Mouse (Mus musculus): ENCODE results near the gene Hs3st6. TPM values are rescaled to one million over a fixed set of nuclear protein-coding genes. Genes with fewer than 3 reads are reported as not detected.
A peak's percentile ranks its signal among the peaks of the same experiment; 100 is the strongest.

Gene Hs3st6
- polyA plus RNA-seq, 1 experiment from 2014 or later = 3.4 TPM

- H3K9ac ChIP-seq (ENCODE audit: low read length) = no peak overlapping the region
- H3K27ac ChIP-seq (replicated peaks; ENCODE audit: low read depth, low read length) = no peak overlapping the region
- WGBS = 88% methylated on average over 21 of the region's 21 CpGs
- no peaks in the 10 kb centered on the region for H3K36me3 ChIP-seq (ENCODE audit: control insufficient read depth, insufficient read depth, low read length)
- DNase-seq (ENCODE audit: low spot score) = no peak
- no peak for ATAC-seq (ENCODE audit: insufficient number of reproducible peaks, low FRiP score, low TSS enrichment, low read depth)
- H3K27me3 ChIP-seq (ENCODE audit: control insufficient read depth, insufficient read depth, low read length) = no peaks in the 10 kb centered on the region
- H3K4me1 ChIP-seq (ENCODE audit: control insufficient read depth, insufficient read depth, low read length) = peaks cover 9% of the 10 kb centered on the region; the same call in 1 of the 2 replicates
- no peak overlapping the region for H3K4me2 ChIP-seq (ENCODE audit: low read depth, severe bottlenecking)
- no peaks in the 10 kb centered on the region for H3K9me3 ChIP-seq (ENCODE audit: control insufficient read depth, low read length)
- H3K4me3 ChIP-seq (ENCODE audit: low read depth, low read length) = no peak overlapping the region
These were observed 19.2 kb upstream of the Hs3st6 start for GRCm38 (mm10) chr17:24733434-24734050.

- DNase-seq (ENCODE audit: low spot score) (no peak), ATAC-seq (ENCODE audit: insufficient number of reproducible peaks, low FRiP score, low TSS enrichment, low read depth) (no peak)
- H3K4me3 ChIP-seq (ENCODE audit: low read depth, low read length) = no peak overlapping the region
- H3K9ac ChIP-seq (ENCODE audit: low read length) = no peak overlapping the region
- H3K27ac ChIP-seq (replicated peaks; ENCODE audit: low read depth, low read length) = no peak overlapping the region
- H3K4me1 ChIP-seq (ENCODE audit: control insufficient read depth, insufficient read depth, low read length) = peaks cover 9% of the 10 kb centered on the region; the same call in 1 of the 2 replicates
- no peak overlapping the region for H3K4me2 ChIP-seq (ENCODE audit: low read depth, severe bottlenecking)
- 90% methylated on average over 1 of the region's 1 CpGs for WGBS
- H3K9me3 ChIP-seq (ENCODE audit: control insufficient read depth, low read length) = no peaks in the 10 kb centered on the region
- no peaks in the 10 kb centered on the region for H3K27me3 ChIP-seq (ENCODE audit: control insufficient read depth, insufficient read depth, low read length)
- H3K36me3 ChIP-seq (ENCODE audit: control insufficient read depth, insufficient read depth, low read length) = no peaks in the 10 kb centered on the region
These were observed 18.3 kb upstream of the Hs3st6 start for GRCm38 (mm10) chr17:24734513-24734912.

- 86% methylated on average over 7 of the region's 7 CpGs for WGBS
- DNase-seq (ENCODE audit: low spot score) (no peak), ATAC-seq (ENCODE audit: insufficient number of reproducible peaks, low FRiP score, low TSS enrichment, low read depth) (no peak)
- no peak overlapping the region for H3K27ac ChIP-seq (replicated peaks; ENCODE audit: low read depth, low read length)
- no peaks in the 10 kb centered on the region for H3K27me3 ChIP-seq (ENCODE audit: control insufficient read depth, insufficient read depth, low read length)
- H3K36me3 ChIP-seq (ENCODE audit: control insufficient read depth, insufficient read depth, low read length) = no peaks in the 10 kb centered on the region; the same call in 1 of the 2 replicates
- no peak overlapping the region; the same call in 1 of the 2 replicates for H3K4me3 ChIP-seq (ENCODE audit: low read depth, low read length)
- H3K4me2 ChIP-seq (ENCODE audit: low read depth, severe bottlenecking) = no peak overlapping the region; the same call in 1 of the 2 replicates
- H3K9ac ChIP-seq (ENCODE audit: low read length) = no peak overlapping the region
- peaks cover 9% of the 10 kb centered on the region; the same call in 1 of the 2 replicates for H3K4me1 ChIP-seq (ENCODE audit: control insufficient read depth, insufficient read depth, low read length)
- no peaks in the 10 kb centered on the region for H3K9me3 ChIP-seq (ENCODE audit: control insufficient read depth, low read length)
These were observed 17.3 kb upstream of the Hs3st6 start for GRCm38 (mm10) chr17:24735446-24735845.

- peak within 1 kb of the TSS; percentile 60 for H3K4me2 ChIP-seq (ENCODE audit: low read depth, severe bottlenecking)
- peak; percentile 94 for DNase-seq (ENCODE audit: low spot score)
- peak within 1 kb of the TSS; percentile 58 for H3K4me3 ChIP-seq (ENCODE audit: low read depth, low read length)
- H3K27me3 ChIP-seq (ENCODE audit: control insufficient read depth, insufficient read depth, low read length) = no peaks in the 10 kb centered on the region
- H3K9me3 ChIP-seq (ENCODE audit: control insufficient read depth, low read length) = no peaks in the 10 kb centered on the region
- WGBS = 2% methylated on average over 29 of the region's 29 CpGs
- H3K36me3 ChIP-seq (ENCODE audit: control insufficient read depth, insufficient read depth, low read length) = no peaks in the 10 kb centered on the region; the same call in 1 of the 2 replicates
- H3K4me1 ChIP-seq (ENCODE audit: control insufficient read depth, insufficient read depth, low read length) = peaks cover 9% of the 10 kb centered on the region; the same call in 1 of the 2 replicates
- no peak within 1 kb of the TSS for H3K27ac ChIP-seq (replicated peaks; ENCODE audit: low read depth, low read length)
- peak within 1 kb of the TSS; percentile 28 for H3K9ac ChIP-seq (ENCODE audit: low read length)
- ATAC-seq (ENCODE audit: insufficient number of reproducible peaks, low FRiP score, low TSS enrichment, low read depth) = peak; percentile 95
These were observed 16.3 kb upstream of the Hs3st6 start, which contains the start of gene Msrb1 for GRCm38 (mm10) chr17:24736330-24737051. Msrb1 (plus strand) TSS chr17:24736642.

GRCm38 (mm10) chr17:24737135-24737810, 15.5 kb upstream of the Hs3st6 start:
- Histone ChIP-seq H3K4me2 (ENCODE audit: low read depth, severe bottlenecking) (peak overlapping the region; percentile 60), H3K9me3 (ENCODE audit: control insufficient read depth, low read length) (no peaks in the 10 kb centered on the region), H3K27ac (replicated peaks; ENCODE audit: low read depth, low read length) (no peak overlapping the region), H3K4me1 (ENCODE audit: control insufficient read depth, insufficient read depth, low read length) (peaks cover 9% of the 10 kb centered on the region; the same call in 1 of the 2 replicates), H3K4me3 (ENCODE audit: low read depth, low read length) (peak overlapping the region; percentile 58), H3K27me3 (ENCODE audit: control insufficient read depth, insufficient read depth, low read length) (no peaks in the 10 kb centered on the region), H3K36me3 (ENCODE audit: control insufficient read depth, insufficient read depth, low read length) (no peaks in the 10 kb centered on the region; the same call in 1 of the 2 replicates), H3K9ac (ENCODE audit: low read length) (peak overlapping the region; percentile 28)
- WGBS = 30% methylated on average over 8 of the region's 8 CpGs
- ATAC-seq (ENCODE audit: insufficient number of reproducible peaks, low FRiP score, low TSS enrichment, low read depth) (no peak), DNase-seq (ENCODE audit: low spot score) (no peak)

- no peak overlapping the region for H3K4me2 ChIP-seq (ENCODE audit: low read depth, severe bottlenecking)
- 83% methylated on average over 4 of the region's 4 CpGs for WGBS
- no peaks in the 10 kb centered on the region for H3K27me3 ChIP-seq (ENCODE audit: control insufficient read depth, insufficient read depth, low read length)
- H3K36me3 ChIP-seq (ENCODE audit: control insufficient read depth, insufficient read depth, low read length) = no peaks in the 10 kb centered on the region; the same call in 1 of the 2 replicates
- H3K4me1 ChIP-seq (ENCODE audit: control insufficient read depth, insufficient read depth, low read length) = peaks cover 9% of the 10 kb centered on the region; the same call in 1 of the 2 replicates
- no peak overlapping the region for H3K27ac ChIP-seq (replicated peaks; ENCODE audit: low read depth, low read length)
- ATAC-seq (ENCODE audit: insufficient number of reproducible peaks, low FRiP score, low TSS enrichment, low read depth) = no peak
- no peak for DNase-seq (ENCODE audit: low spot score)
- H3K9me3 ChIP-seq (ENCODE audit: control insufficient read depth, low read length) = no peaks in the 10 kb centered on the region
- no peak overlapping the region for H3K9ac ChIP-seq (ENCODE audit: low read length)
- H3K4me3 ChIP-seq (ENCODE audit: low read depth, low read length) = no peak overlapping the region
These were observed 14.6 kb upstream of the Hs3st6 start for GRCm38 (mm10) chr17:24738238-24738637.

- no peak overlapping the region for H3K4me3 ChIP-seq (ENCODE audit: low read depth, low read length)
- peaks cover 9% of the 10 kb centered on the region; the same call in 1 of the 2 replicates for H3K4me1 ChIP-seq (ENCODE audit: control insufficient read depth, insufficient read depth, low read length)
- H3K27me3 ChIP-seq (ENCODE audit: control insufficient read depth, insufficient read depth, low read length) = no peaks in the 10 kb centered on the region
- no peaks in the 10 kb centered on the region for H3K9me3 ChIP-seq (ENCODE audit: control insufficient read depth, low read length)
- WGBS = 82% methylated on average over 8 of the region's 8 CpGs
- no peak overlapping the region for H3K4me2 ChIP-seq (ENCODE audit: low read depth, severe bottlenecking)
- no peak overlapping the region for H3K27ac ChIP-seq (replicated peaks; ENCODE audit: low read depth, low read length)
- H3K9ac ChIP-seq (ENCODE audit: low read length) = no peak overlapping the region
- no peak for DNase-seq (ENCODE audit: low spot score)
- H3K36me3 ChIP-seq (ENCODE audit: control insufficient read depth, insufficient read depth, low read length) = no peaks in the 10 kb centered on the region; the same call in 1 of the 2 replicates
- no peak for ATAC-seq (ENCODE audit: insufficient number of reproducible peaks, low FRiP score, low TSS enrichment, low read depth)
These were observed 12.9 kb upstream of the Hs3st6 start for GRCm38 (mm10) chr17:24739926-24740325.

GRCm38 (mm10) chr17:24742307-24742706, 10.5 kb upstream of the Hs3st6 start:
- no peak overlapping the region for H3K27ac ChIP-seq (replicated peaks; ENCODE audit: low read depth, low read length)
- no peak for ATAC-seq (ENCODE audit: insufficient number of reproducible peaks, low FRiP score, low TSS enrichment, low read depth)
- WGBS = 85% methylated on average over 8 of the region's 8 CpGs
- no peak overlapping the region for H3K9ac ChIP-seq (ENCODE audit: low read length)
- no peak overlapping the region for H3K4me3 ChIP-seq (ENCODE audit: low read depth, low read length)
- H3K27me3 ChIP-seq (ENCODE audit: control insufficient read depth, insufficient read depth, low read length) = no peaks in the 10 kb centered on the region
- H3K4me2 ChIP-seq (ENCODE audit: low read depth, severe bottlenecking) = no peak overlapping the region
- no peaks in the 10 kb centered on the region for H3K9me3 ChIP-seq (ENCODE audit: control insufficient read depth, low read length)
- H3K36me3 ChIP-seq (ENCODE audit: control insufficient read depth, insufficient read depth, low read length) = no peaks in the 10 kb centered on the region; the same call in 1 of the 2 replicates
- DNase-seq (ENCODE audit: low spot score) = no peak
- peaks cover 1% of the 10 kb centered on the region; the same call in 1 of the 2 replicates for H3K4me1 ChIP-seq (ENCODE audit: control insufficient read depth, insufficient read depth, low read length)
